Mouse (Mus musculus) MEL-GATA-1-ER (cell line): Measurements from ENCODE around the gene Gm49601.

ENCODE experiments used
- DNase-seq: peaks from one replicate; pipeline ENCODE4 v3.0.0-alpha.2; 2012; ENCODE audit warnings: low read depth; ENCODE audit errors: extremely low read depth

The Gm49601 gene

GRCm38 (mm10) chr16:18608226-18608625 lies 18.0 kb downstream of the Gm49601 start:
- DNase-seq = no peak

DNA sequence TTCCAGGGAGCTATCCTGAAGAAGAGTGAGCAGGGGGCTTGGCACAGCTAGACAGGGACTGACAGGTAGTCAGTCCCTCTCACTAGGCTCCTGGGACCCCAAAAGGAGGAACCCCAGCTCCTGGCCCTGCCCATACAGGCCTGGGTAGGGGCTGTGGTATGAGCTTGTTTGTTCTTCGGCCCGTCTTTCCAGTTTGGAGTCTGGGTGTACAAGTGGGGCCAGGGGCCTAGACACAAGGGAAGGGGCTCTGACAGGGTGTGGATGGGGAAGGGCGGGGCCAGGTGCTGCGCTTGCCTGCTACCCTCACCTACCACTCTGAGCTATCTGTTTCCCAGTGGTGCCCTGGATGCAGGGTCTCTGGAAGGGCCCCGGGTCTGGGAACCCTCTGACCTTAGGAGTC lies 20.5 kb downstream of the Gm49601 start:
- DNase-seq = no peak

GRCm38 (mm10) chr16:18604267-18604701 lies 21.9 kb downstream of the Gm49601 start:
- DNase-seq = no peak

GRCm38 (mm10) chr16:18601447-18601846 lies 24.8 kb downstream of the Gm49601 start:
- no peak for DNase-seq

- no peak for DNase-seq
Measured at GRCm38 (mm10) chr16:18598006-18598405, 28.2 kb downstream of the Gm49601 start.

GRCm38 (mm10) chr16:18596255-18596654 lies 30.0 kb downstream of the Gm49601 start:
- no peak for DNase-seq

- DNase-seq = no peak
Measured at GRCm38 (mm10) chr16:18593930-18594329, 32.3 kb downstream of the Gm49601 start.

DNA sequence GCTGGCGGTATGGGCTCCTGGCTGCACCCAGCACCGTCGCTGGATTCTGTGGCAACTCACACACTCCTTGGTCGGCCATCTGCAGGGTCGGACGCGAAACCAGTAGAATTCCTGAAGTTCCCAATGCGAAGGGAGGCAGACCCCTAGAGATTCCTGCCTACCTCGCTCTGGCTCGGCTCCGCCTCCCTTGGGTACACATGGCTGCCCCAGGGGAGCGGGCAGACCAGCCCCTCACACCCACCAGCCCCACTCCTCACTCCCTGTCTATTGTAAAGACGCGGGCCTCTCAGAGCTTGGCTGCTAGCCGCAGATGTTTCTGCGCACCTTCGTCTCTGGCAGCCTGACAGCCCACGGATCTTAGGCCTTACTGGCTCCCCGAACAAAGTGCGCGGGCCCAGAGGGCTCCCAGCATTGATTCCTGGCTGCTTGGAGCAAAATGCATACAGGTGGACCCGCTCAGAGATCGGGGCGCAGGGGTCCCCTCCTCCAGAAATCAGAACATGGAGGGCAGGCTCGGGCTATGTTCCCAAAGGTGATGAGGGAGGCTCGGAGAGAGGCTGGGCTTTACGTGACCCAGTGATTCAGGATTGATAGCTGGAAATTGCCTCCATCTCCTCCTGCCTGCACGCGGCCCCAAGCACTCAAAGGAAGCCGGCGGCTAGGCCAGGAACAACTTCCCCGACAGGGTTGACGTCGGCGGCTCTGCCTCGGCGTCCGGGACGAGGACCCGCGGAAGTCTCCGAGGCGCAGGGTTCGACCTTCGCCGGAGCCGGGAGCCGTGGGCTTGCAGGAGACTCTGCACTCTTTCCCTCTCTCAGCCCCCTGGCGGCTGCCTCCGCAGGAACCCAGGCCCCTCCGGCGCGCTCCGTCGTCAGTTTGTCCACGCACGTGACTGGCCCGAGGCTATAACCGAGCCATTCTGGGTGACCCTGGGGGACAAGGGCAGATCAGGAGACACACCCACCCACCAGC lies 34.9 kb downstream of the Gm49601 start:
- DNase-seq = no peak

- DNase-seq = no peak
Measured at GRCm38 (mm10) chr16:18589804-18590790, 36.1 kb downstream of the Gm49601 start, which contains the start of gene Tbx1. TSS of gene Tbx1 (minus strand) at chr16:18590671.

- no peak for DNase-seq
Measured at GRCm38 (mm10) chr16:18589080-18589621, 37.1 kb downstream of the Gm49601 start.

DNA sequence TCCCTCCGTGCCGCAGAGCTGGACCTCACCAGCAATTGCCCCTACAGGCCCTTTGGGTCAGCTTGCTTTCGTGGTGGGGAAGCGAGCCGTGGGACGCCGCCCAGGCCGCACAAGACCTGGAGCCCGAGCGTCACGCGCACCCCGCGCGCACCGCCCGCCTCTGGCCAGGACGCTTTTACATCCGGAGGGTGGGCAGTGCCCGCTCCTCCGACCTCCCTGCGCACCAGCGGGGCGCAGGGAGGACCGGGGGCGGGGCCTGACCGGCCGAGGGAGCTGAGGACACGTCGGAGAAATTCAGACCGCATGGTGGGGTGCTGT lies 37.5 kb downstream of the Gm49601 start:
- no peak for DNase-seq

- no peak for DNase-seq
Measured at GRCm38 (mm10) chr16:18587847-18588737, 38.1 kb downstream of the Gm49601 start.

GRCm38 (mm10) chr16:18586906-18587546 lies 39.2 kb downstream of the Gm49601 start:
- DNase-seq = no peak

GRCm38 (mm10) chr16:18586076-18586905 lies 39.9 kb downstream of the Gm49601 start:
- DNase-seq = no peak

DNA sequence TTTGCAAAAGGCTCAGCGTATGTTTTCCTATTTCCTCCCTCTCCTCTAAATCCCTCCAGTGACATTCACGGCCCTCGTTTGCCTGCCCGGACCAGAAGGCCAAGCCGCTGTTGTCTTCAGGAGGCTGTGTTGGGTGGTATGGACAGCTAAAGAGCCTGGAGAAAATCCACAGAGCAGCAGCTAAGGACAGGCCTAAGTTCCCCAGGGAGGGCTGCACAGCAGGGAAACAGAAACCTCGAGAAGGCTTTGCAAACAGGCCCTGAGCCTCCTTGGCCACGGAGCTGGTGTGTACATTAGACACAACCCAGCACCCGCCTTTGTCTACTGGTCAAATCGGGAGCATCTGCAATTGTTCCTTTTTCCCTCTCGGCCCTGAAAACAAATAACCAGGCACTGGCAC lies 40.6 kb downstream of the Gm49601 start:
- no peak for DNase-seq

- no peak for DNase-seq
Measured at GRCm38 (mm10) chr16:18584901-18585510, 41.2 kb downstream of the Gm49601 start.

- DNase-seq = no peak
Measured at GRCm38 (mm10) chr16:18583673-18584357, 42.4 kb downstream of the Gm49601 start.

DNA sequence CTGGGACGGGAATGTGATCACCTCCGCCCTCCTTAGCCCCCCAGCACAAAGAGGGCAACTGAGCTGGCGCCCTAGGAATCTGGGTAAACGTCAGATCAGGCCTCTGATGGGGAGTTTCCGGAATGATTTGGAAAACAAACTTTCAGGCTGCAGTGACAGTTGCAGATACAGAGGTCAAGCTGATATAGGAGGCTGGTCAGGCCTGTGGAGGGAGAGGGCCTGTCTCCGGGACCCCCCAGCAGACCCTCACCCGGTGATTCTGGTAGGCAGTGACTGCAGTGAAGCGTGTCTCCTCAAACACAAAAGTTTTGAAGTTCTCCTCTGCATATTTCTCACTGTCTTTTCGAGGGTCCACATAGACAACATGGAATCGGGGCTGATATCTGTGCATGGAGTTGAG lies 43.1 kb downstream of the Gm49601 start:
- DNase-seq = no peak
